Mouse (Mus musculus): ENCODE results near the gene Plcb1. TPM values are rescaled to one million over a fixed set of nuclear protein-coding genes. Genes with fewer than 3 reads are reported as not detected.
A peak's percentile ranks its signal among the peaks of the same experiment; 100 is the strongest.

The Plcb1 gene
- total and polyA plus RNA-seq, 3 experiments, result 0.78 to 4.2 (median 3.9) TPM

DNA sequence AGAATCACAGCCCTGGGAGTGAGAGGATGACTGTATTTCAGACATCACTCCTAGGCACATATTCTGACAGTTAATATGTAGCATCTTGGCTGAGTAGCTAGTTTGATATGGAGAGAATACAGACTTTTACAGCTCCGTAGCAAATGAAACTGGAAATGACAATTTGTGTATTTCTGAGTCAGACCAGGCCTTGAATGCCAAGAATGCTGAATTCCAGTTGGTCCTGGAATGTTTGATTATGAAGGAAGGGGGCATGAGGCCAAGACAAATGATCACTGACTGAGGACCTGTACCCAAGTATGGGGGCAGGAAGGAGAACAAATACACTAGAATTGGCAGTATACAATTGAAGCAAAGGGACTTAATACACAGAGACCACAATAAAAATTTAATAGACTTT, 14.4 kb downstream of the Plcb1 start:
- Histone ChIP-seq H3K4me1 (ENCODE audit: control insufficient read depth, insufficient read depth, low read length) (peaks cover 2% of the 10 kb centered on the region; the same call in 1 of the 2 replicates), H3K9ac (ENCODE audit: low read depth, low read length) (no peak overlapping the region), H3K27ac (no peak overlapping the region), H3K36me3 (ENCODE audit: control insufficient read depth, insufficient read depth, low read length) (peaks cover 3% of the 10 kb centered on the region), H3K79me2 (replicated peaks; ENCODE audit: control insufficient read depth, insufficient read depth, low read length) (no peaks in the 10 kb centered on the region), H3K4me3 (no peak overlapping the region), H3K27me3 (ENCODE audit: control insufficient read depth, insufficient read depth, low read length) (no peaks in the 10 kb centered on the region)
- DNase-seq, result no peak
- intact Hi-C loops (cut with DNase I), result no loop called here
- 32% methylated on average over 1 of the region's 1 CpGs for WGBS
- TF ChIP-seq CTCF (IDR thresholded peaks at IDR 0.05) (no peak), EP300 (IDR thresholded peaks at IDR 0.05; ENCODE audit: insufficient read depth, low read depth, low read length) (no peak), POLR2A (IDR thresholded peaks at IDR 0.05; ENCODE audit: insufficient read depth, low read depth, low read length) (no peak)

DNA sequence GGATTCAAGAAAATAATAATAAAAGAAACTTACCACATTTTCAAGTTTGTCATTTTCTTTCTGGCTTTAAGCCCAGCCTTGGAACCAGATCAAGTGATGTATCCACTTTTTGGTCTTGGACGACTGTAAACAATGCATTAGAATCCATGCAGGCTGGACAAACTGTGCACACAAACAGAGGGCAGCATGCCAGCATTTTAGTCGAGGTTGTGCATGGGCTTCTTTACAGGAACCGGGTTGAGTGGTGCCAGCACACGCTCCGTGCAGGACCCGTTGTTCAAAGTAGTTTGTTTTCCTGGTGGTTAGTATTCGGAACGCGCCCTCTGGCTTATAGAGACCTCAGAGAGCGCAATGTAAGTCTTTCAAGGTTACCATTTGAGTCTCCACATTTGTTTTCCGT, 30.5 kb downstream of the Plcb1 start:
- H3K27me3 ChIP-seq (ENCODE audit: control insufficient read depth, insufficient read depth, low read length), result no peaks in the 10 kb centered on the region
- H3K79me2 ChIP-seq (replicated peaks; ENCODE audit: control insufficient read depth, insufficient read depth, low read length), result no peaks in the 10 kb centered on the region
- intact Hi-C loops (cut with DNase I), result no loop called here
- H3K4me1 ChIP-seq (ENCODE audit: control insufficient read depth, insufficient read depth, low read length), result peaks cover 5% of the 10 kb centered on the region
- TF ChIP-seq CTCF (IDR thresholded peaks at IDR 0.05), result no peak
- no peak for TF ChIP-seq EP300 (IDR thresholded peaks at IDR 0.05; ENCODE audit: insufficient read depth, low read depth, low read length)
- no peak for TF ChIP-seq POLR2A (IDR thresholded peaks at IDR 0.05; ENCODE audit: insufficient read depth, low read depth, low read length)
- DNase-seq, result peak; percentile 10 to 20
- no peak overlapping the region for H3K4me3 ChIP-seq
- WGBS, result 64% methylated on average over 11 of the region's 11 CpGs
- H3K36me3 ChIP-seq (ENCODE audit: control insufficient read depth, insufficient read depth, low read length), result peaks cover 12% of the 10 kb centered on the region
- no peak overlapping the region for H3K9ac ChIP-seq (ENCODE audit: low read depth, low read length)
- H3K27ac ChIP-seq, result no peak overlapping the region; the same call in 1 of the 2 replicates

DNA sequence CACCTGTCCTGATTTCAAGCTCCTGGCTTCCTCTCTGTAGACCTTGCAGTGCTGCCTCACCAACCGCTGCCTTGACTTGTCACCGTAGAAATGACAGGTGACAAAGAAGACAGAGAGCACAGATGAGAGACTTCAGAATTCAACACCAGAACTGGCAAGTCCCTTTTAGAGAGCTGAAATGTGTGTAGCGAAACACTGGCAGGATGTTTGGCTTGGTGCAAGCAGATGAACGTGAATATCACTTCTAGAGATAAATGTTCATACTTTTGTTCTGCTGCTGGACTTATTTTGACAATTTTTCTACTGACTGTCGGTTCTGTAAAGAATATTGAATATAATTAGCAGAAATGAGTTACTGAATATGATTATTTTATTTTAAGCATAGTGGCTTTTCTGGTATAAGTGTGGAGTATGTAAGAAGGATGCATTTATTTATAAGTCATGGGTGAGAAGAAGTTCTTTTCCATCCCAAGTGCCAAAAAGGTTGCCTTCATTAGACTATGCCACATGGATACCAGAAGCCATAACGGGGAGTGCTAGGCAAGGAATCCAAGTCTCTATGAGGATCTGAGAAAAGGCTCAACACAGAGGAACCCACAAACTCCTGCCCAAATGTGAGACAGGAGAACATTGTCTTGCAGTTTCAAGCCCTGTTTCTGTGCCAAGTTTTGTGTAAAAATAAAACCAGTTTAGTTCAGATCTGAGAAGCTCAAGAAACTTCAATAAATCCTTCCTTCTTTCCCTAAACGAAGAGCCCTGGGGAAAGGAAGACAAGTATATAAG, 31.4 kb downstream of the Plcb1 start:
- Histone ChIP-seq H3K4me1 (ENCODE audit: control insufficient read depth, insufficient read depth, low read length) (peaks cover 5% of the 10 kb centered on the region), H3K4me3 (no peak overlapping the region), H3K36me3 (ENCODE audit: control insufficient read depth, insufficient read depth, low read length) (peaks cover 12% of the 10 kb centered on the region), H3K27me3 (ENCODE audit: control insufficient read depth, insufficient read depth, low read length) (no peaks in the 10 kb centered on the region), H3K79me2 (replicated peaks; ENCODE audit: control insufficient read depth, insufficient read depth, low read length) (no peaks in the 10 kb centered on the region), H3K9ac (ENCODE audit: low read depth, low read length) (no peak overlapping the region), H3K27ac (no peak overlapping the region; the same call in 1 of the 2 replicates)
- 79% methylated on average over 7 of the region's 7 CpGs for WGBS
- DNase-seq, result no peak
- intact Hi-C loops (cut with DNase I), result no loop called here
- TF ChIP-seq EP300 (IDR thresholded peaks at IDR 0.05; ENCODE audit: insufficient read depth, low read depth, low read length) (no peak), POLR2A (IDR thresholded peaks at IDR 0.05; ENCODE audit: insufficient read depth, low read depth, low read length) (no peak), CTCF (IDR thresholded peaks at IDR 0.05) (no peak)

DNA sequence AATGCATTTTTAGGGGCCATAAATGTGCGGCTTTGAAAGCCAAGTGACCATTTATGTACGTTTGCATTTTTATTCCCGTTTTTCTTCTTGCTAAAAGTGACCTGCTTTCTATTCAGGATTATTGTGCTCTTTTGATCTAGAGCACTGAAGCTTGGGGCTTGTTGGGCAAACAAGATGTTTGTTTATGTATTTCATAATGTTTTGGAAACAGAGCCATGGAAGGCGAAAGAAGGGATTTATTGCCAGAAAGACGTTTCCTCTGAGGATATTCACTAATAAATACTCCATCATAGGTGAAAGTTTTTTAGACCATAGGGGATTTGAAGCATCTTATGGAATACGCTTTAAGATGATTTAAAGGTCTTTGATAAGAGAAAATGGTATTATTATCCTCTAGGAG, 35.3 kb downstream of the Plcb1 start:
- TF ChIP-seq POLR2A (IDR thresholded peaks at IDR 0.05; ENCODE audit: insufficient read depth, low read depth, low read length) (no peak), EP300 (IDR thresholded peaks at IDR 0.05; ENCODE audit: insufficient read depth, low read depth, low read length) (no peak), CTCF (IDR thresholded peaks at IDR 0.05) (no peak)
- H3K4me3 ChIP-seq, result no peak overlapping the region
- no peaks in the 10 kb centered on the region for H3K79me2 ChIP-seq (replicated peaks; ENCODE audit: control insufficient read depth, insufficient read depth, low read length)
- DNase-seq, result no peak
- intact Hi-C loops (cut with DNase I), result no loop called here
- no peaks in the 10 kb centered on the region for H3K27me3 ChIP-seq (ENCODE audit: control insufficient read depth, insufficient read depth, low read length)
- H3K27ac ChIP-seq, result no peak overlapping the region
- peaks cover 7% of the 10 kb centered on the region for H3K4me1 ChIP-seq (ENCODE audit: control insufficient read depth, insufficient read depth, low read length)
- H3K9ac ChIP-seq (ENCODE audit: low read depth, low read length), result no peak overlapping the region
- H3K36me3 ChIP-seq (ENCODE audit: control insufficient read depth, insufficient read depth, low read length), result peaks cover 3% of the 10 kb centered on the region; the same call in 1 of the 2 replicates
- 85% methylated on average over 6 of the region's 6 CpGs for WGBS

DNA sequence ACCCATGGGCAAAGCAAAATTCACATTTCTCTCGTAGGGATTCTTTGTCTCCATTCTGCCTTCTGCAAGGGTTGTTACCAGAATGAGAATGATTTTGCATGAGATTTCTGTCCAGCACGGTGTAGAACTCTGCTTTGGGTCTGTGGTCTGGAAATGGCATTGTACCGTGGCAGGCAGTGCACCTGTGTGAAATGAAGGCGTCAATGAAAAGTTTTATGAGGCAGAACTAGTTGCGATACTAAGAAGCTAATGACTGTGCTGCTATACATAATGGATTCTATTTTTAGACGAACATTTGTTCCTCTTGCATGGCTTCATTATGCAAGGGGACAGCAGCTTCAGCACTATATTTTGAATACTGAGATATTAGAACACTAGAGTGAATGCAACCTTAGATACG, 39.8 kb downstream of the Plcb1 start:
- Histone ChIP-seq H3K27me3 (ENCODE audit: control insufficient read depth, insufficient read depth, low read length) (no peaks in the 10 kb centered on the region), H3K4me3 (no peak overlapping the region), H3K36me3 (ENCODE audit: control insufficient read depth, insufficient read depth, low read length) (no peaks in the 10 kb centered on the region), H3K4me1 (ENCODE audit: control insufficient read depth, insufficient read depth, low read length) (peaks cover 2% of the 10 kb centered on the region; the same call in 1 of the 2 replicates), H3K9ac (ENCODE audit: low read depth, low read length) (no peak overlapping the region), H3K27ac (no peak overlapping the region), H3K79me2 (replicated peaks; ENCODE audit: control insufficient read depth, insufficient read depth, low read length) (no peaks in the 10 kb centered on the region)
- 43% methylated on average over 7 of the region's 7 CpGs for WGBS
- TF ChIP-seq POLR2A (IDR thresholded peaks at IDR 0.05; ENCODE audit: insufficient read depth, low read depth, low read length), result no peak
- TF ChIP-seq EP300 (IDR thresholded peaks at IDR 0.05; ENCODE audit: insufficient read depth, low read depth, low read length), result no peak
- TF ChIP-seq CTCF (IDR thresholded peaks at IDR 0.05), result no peak
- DNase-seq, result no peak
- intact Hi-C loops (cut with DNase I), result no loop called here
